Comparison of ENCODE assay signal across 8 mouse cellular contexts in genomic region chr8:92846684-92847083, GRCm38 (mm10). TPM values are rescaled to one million over a fixed set of nuclear protein-coding genes. Genes with fewer than 3 reads are reported as not detected.
DNase-seq lines count a peak whose midpoint lies in the region; ATAC-seq and TF ChIP-seq lines count a peak whose summit lies in the region.

No protein-coding gene starts in this region.

- H3K36me3 ChIP-seq in limb, embryonic 15.5 days: peaks cover 66% of the 10 kb centered on the region
- 0 out of 2 replicates have a peak, but pooled peaks cover 3% of the 10 kb centered on the region for H3K36me3 ChIP-seq in stomach, postnatal 0 days (ENCODE audit: control insufficient read depth, insufficient read depth, low read length)

- no peaks in the 10 kb centered on the region for H3K9me3 ChIP-seq in limb, embryonic 15.5 days
- H3K9me3 ChIP-seq in stomach, postnatal 0 days (ENCODE audit: control insufficient read depth, low read length): no peaks in the 10 kb centered on the region

- TF ChIP-seq EP300 in stomach, postnatal 0 days (optimal IDR thresholded peaks at IDR 0.05): no peak

- peak overlapping the region; percentile 17 for H3K27ac ChIP-seq in limb, embryonic 15.5 days
- H3K27ac ChIP-seq in stomach, postnatal 0 days (replicated peaks): peak overlapping the region; percentile 35; the same call in 1 of the 2 replicates

- 31% methylated on average over 3 of the region's 3 CpGs for WGBS in limb, embryonic 15.5 days
- WGBS in stomach, postnatal 0 days: 21% methylated on average over 3 of the region's 3 CpGs

- peak; percentile 15; the same call in 1 of the 2 replicates for TF ChIP-seq CTCF in stomach, postnatal 0 days (IDR thresholded peaks at IDR 0.05; ENCODE audit: low read depth)

- H3K4me3 ChIP-seq in limb, embryonic 15.5 days: no peak overlapping the region
- H3K4me3 ChIP-seq in stomach, postnatal 0 days (ENCODE audit: low read depth, low read length): no peak overlapping the region

- no peaks in the 10 kb centered on the region for H3K27me3 ChIP-seq in limb, embryonic 15.5 days
- no peaks in the 10 kb centered on the region for H3K27me3 ChIP-seq in stomach, postnatal 0 days (ENCODE audit: control insufficient read depth, insufficient read depth, low read length)

- ATAC-seq in frontal cortex, adult (ENCODE audit: low TSS enrichment): peak; percentile 74
- ATAC-seq in limb, embryonic 15.5 days (ENCODE audit: insufficient number of reproducible peaks, low FRiP score, low TSS enrichment, low read depth): no peak
- ATAC-seq in stomach, postnatal 0 days (ENCODE audit: low FRiP score, low TSS enrichment): no peak

- no peak overlapping the region for H3K4me2 ChIP-seq in limb, embryonic 15.5 days
- 0 out of 2 replicates have a peak overlapping the region, but pooled peaks have one; percentile 1 for H3K4me2 ChIP-seq in stomach, postnatal 0 days (replicated peaks; ENCODE audit: low read depth)

- peaks cover 32% of the 10 kb centered on the region for H3K4me1 ChIP-seq in limb, embryonic 15.5 days
- peaks cover 8% of the 10 kb centered on the region for H3K4me1 ChIP-seq in stomach, postnatal 0 days (replicated peaks; ENCODE audit: control insufficient read depth, insufficient read depth)

- no peak for DNase-seq in frontal cortex, postnatal 25 days (ENCODE audit: low spot score in 2 of 2)
- DNase-seq in right cerebral cortex, postnatal 10 days (ENCODE audit: low spot score in 2 of 2): peak; percentile 33 to 39
- DNase-seq in right cerebral cortex, postnatal 36 days (ENCODE audit: low spot score in 2 of 2): no peak
- DNase-seq in stomach, postnatal 0 days (ENCODE audit: low spot score): peak; percentile 30
- DNase-seq in cerebellum, adult 11-12 months: no peak
- no peak for DNase-seq in layer of hippocampus, postnatal 10 days (ENCODE audit: low spot score in 2 of 2)

- no peak overlapping the region for H3K9ac ChIP-seq in limb, embryonic 15.5 days
- no peak overlapping the region for H3K9ac ChIP-seq in stomach, postnatal 0 days (ENCODE audit: low read length)

RNA-seq across cellular contexts. Expression of gene Lpcat2, which starts 8.5 kb away (rescaled TPM):
- polyA plus RNA-seq in limb, embryonic 15.5 days (2015; fragmentation: Nextera tagmentation; extraction: Ambion mirVana): 12.7 and 14.7 TPM in 2 replicates
- polyA plus RNA-seq in stomach, postnatal 0 days (2015; fragmentation: Nextera tagmentation; extraction: Ambion mirVana): 13.6 and 15.4 TPM in 2 replicates
- 10 to 100 TPM in 1 of 2 experiments, 1 to 10 TPM in 1; 8.1 to 11.1 TPM for total RNA-seq in layer of hippocampus, postnatal 10 days (2021)

RNA-seq across cellular contexts. Expression of gene Mmp2, which starts 19.6 kb away (rescaled TPM):
- 288 and 295 TPM in 2 replicates for polyA plus RNA-seq in limb, embryonic 15.5 days (2015; fragmentation: Nextera tagmentation; extraction: Ambion mirVana)
- polyA plus RNA-seq in stomach, postnatal 0 days (2015; fragmentation: Nextera tagmentation; extraction: Ambion mirVana): 80.4 and 98.8 TPM in 2 replicates
- 10 to 100 TPM in 1 of 2 experiments, 1 to 10 TPM in 1; 7.5 to 10.6 TPM for total RNA-seq in layer of hippocampus, postnatal 10 days (2021)

RNA-seq across cellular contexts. Expression of gene Capns2, which starts 54.5 kb away (rescaled TPM):
- polyA plus RNA-seq in limb, embryonic 15.5 days (2015; fragmentation: Nextera tagmentation; extraction: Ambion mirVana): 107 and 113 TPM in 2 replicates
- 48.8 and 52.8 TPM in 2 replicates for polyA plus RNA-seq in stomach, postnatal 0 days (2015; fragmentation: Nextera tagmentation; extraction: Ambion mirVana)
- 1 to 10 TPM; 1.0 to 1.8 TPM for total RNA-seq in layer of hippocampus, postnatal 10 days (2021)

Comparison
In these comparisons a context has a peak if more than half of its experiments do, and no peak if none do; other contexts are left out.
1. DNase-seq: peak in right cerebral cortex, postnatal 10 days (2 of 2) and stomach, postnatal 0 days (single experiment); none in frontal cortex, postnatal 25 days (0 of 2), right cerebral cortex, postnatal 36 days (0 of 2), cerebellum, adult 11-12 months (single experiment) and layer of hippocampus, postnatal 10 days (0 of 2).